Mouse (Mus musculus) kidney, postnatal 10 days (tissue): ENCODE measurements at regions not wholly inside any gene's neighbourhood (a gene's known extent, or its start where the extent isn't known, plus 50 kb on each side); places are given as distances from the start of the nearest gene placed in this dataset.
"Not testable (repeated sequence)": the region's sequence is repeated elsewhere in the genome, so short reads cannot be mapped to it uniquely, and the experiment has no call there.

Experiments
- DNase-seq: peaks from one replicate; pipeline ENCODE4 v3.0.0; 2021; ENCODE audit warnings: mixed read lengths

DNA sequence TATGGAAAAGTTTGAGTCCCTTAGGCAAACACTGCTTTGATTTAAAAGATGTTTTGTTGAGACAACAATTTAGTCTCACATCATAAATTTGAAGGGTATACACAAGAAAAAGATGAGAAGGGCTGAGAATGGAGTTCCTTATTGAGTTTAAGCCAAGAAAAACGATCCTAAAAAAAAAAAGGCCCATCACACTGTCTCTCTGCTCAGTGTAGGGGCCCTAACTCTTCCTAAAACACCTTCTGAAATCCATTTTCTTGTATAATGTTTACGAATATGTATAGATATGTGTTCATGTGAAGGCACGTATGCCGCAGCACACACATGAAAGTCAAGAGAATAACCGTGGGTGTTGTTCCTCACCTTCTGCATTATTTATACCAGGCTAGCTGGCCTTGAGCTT, 54.5 kb upstream of the Dynlt1a start:
- not testable (repeated sequence) for DNase-seq

DNA sequence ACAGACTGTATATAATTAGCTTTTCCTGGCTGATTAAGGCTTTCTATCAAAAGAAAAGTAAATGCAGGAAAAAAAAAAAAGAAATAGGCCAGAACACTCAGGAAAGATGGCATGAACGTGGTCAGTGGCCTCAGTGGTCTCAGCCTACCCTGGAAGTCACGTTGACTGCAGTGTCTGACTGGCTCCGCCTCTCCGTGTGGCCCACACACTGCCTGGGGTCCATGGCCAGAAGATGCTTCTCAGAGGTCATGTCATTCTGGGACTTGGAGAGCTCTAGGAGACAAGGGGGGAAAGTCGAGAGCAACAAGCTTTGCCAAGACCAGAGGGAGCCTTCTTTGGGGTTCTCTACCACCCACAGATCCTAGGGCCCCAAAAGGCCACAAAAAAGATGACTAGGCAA, 51.5 kb upstream of the Dynlt1b start:
- peak; percentile 7 for DNase-seq
